Mouse (Mus musculus): ENCODE measurements around the gene Stk10. TPM values are rescaled to one million over a fixed set of nuclear protein-coding genes. Genes with fewer than 3 reads are reported as not detected.

The Stk10 gene
- polyA plus RNA-seq, 1 experiment from 2014 or later = 2.0 TPM

DNA sequence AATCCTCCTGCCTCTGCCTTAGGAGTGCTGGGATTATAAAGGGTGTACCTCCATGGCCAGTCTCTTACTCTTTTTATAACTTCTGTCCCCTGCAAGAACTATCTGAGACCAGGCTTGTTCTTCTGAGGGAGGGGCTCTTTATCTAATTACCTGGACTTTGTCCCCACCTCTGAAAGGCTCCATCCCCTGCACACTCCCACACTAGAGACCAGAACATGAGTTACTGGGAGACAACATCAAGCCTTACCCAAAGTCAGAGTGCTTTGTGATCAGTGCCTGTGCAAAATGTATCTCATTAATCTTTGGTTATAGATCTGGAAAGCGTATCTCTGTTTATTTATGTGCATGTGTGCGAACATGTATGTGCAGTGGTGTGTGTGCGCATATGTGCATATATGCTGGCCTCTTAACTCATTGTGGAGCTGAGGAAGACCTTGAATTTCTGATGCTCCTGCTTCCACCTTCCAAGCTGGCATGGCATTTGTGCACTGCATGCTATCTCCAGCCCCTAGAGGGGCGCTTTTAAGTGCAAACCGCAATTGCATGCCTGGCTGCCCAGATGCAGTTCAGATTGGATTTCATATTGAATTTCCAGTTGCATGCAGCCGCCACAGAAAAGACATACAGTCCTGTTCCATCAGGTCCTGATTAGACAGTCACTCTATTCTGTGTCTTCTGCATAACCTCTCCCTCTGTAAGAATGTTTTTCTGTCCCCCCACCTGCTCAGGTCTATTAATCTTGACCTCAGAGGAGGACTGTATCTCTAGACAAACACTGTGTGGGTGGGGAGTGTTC, 43.1 kb downstream of the Stk10 start:
- Histone ChIP-seq H3K9ac (ENCODE audit: low read length) (no peak overlapping the region), H3K27me3 (ENCODE audit: control insufficient read depth, insufficient read depth, low read length) (no peaks in the 10 kb centered on the region), H3K27ac (replicated peaks; ENCODE audit: low read depth, low read length) (no peak overlapping the region), H3K4me2 (ENCODE audit: low read depth, severe bottlenecking) (no peak overlapping the region), H3K9me3 (ENCODE audit: control insufficient read depth, low read length) (no peaks in the 10 kb centered on the region), H3K4me1 (ENCODE audit: control insufficient read depth, insufficient read depth, low read length) (no peaks in the 10 kb centered on the region), H3K4me3 (ENCODE audit: low read depth, low read length) (no peak overlapping the region), H3K36me3 (ENCODE audit: control insufficient read depth, insufficient read depth, low read length) (no peaks in the 10 kb centered on the region)
- DNase-seq (ENCODE audit: low spot score) (no peak), ATAC-seq (ENCODE audit: insufficient number of reproducible peaks, low FRiP score, low TSS enrichment, low read depth) (no peak)
- 90% methylated on average over 6 of the region's 6 CpGs for WGBS

DNA sequence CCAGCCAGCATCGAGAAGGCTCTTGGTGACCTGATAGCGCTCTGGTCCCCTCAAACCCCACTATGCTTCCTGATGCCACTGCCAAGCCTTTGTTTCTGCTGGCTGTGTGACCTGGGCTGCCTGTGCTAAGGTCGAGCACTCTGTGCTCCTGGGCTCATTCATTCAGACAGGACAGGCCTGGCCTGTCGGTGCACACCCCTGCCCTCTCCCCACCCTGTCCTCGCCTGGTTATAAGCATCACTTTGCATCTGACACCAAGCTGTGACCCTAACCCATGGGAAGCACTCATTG, 43.6 kb downstream of the Stk10 start:
- DNase-seq (ENCODE audit: low spot score) (no peak), ATAC-seq (ENCODE audit: insufficient number of reproducible peaks, low FRiP score, low TSS enrichment, low read depth) (no peak)
- Histone ChIP-seq H3K4me2 (ENCODE audit: low read depth, severe bottlenecking) (no peak overlapping the region), H3K4me1 (ENCODE audit: control insufficient read depth, insufficient read depth, low read length) (no peaks in the 10 kb centered on the region), H3K27ac (replicated peaks; ENCODE audit: low read depth, low read length) (no peak overlapping the region), H3K9me3 (ENCODE audit: control insufficient read depth, low read length) (no peaks in the 10 kb centered on the region), H3K4me3 (ENCODE audit: low read depth, low read length) (no peak overlapping the region), H3K36me3 (ENCODE audit: control insufficient read depth, insufficient read depth, low read length) (no peaks in the 10 kb centered on the region), H3K9ac (ENCODE audit: low read length) (no peak overlapping the region), H3K27me3 (ENCODE audit: control insufficient read depth, insufficient read depth, low read length) (no peaks in the 10 kb centered on the region)
- 67% methylated on average over 5 of the region's 5 CpGs for WGBS

DNA sequence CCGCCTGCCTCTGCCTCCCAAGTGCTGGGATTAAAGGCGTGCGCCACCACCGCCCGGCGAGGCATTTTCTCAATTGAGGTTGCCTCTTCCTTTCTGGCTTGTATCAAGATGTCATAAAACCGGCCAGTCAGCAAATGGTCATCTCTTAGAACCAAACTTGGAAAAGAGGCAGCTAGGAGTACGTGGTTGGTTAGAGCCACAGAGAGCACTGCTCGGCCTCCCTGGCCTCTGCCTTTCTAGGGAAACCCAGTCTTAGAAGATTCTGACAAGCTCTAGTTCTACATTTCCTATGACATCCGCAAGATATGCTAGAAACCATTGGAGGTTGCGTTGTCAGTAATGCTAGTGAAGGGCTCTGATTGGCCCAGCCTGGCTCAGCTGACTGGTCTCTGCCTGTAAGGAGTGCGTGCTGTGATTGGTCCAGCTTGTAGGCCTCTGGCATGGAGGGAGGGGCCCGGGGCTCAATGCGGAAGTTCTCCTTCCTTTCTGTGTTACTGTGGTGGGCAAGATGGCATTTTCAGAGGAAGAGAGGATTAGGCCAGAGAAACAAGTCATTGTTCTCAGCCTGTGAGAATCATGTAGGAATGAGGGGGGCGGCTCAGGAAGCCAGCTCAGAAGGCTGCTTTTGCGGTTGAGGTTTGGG, 47.3 kb downstream of the Stk10 start:
- 84% methylated on average over 16 of the region's 16 CpGs for WGBS
- H3K27ac ChIP-seq (replicated peaks; ENCODE audit: low read depth, low read length) = no peak overlapping the region
- DNase-seq (ENCODE audit: low spot score) = no peak
- H3K4me2 ChIP-seq (ENCODE audit: low read depth, severe bottlenecking) = no peak overlapping the region
- H3K9ac ChIP-seq (ENCODE audit: low read length) = no peak overlapping the region
- no peaks in the 10 kb centered on the region for H3K4me1 ChIP-seq (ENCODE audit: control insufficient read depth, insufficient read depth, low read length)
- no peaks in the 10 kb centered on the region for H3K9me3 ChIP-seq (ENCODE audit: control insufficient read depth, low read length)
- H3K4me3 ChIP-seq (ENCODE audit: low read depth, low read length) = no peak overlapping the region
- H3K36me3 ChIP-seq (ENCODE audit: control insufficient read depth, insufficient read depth, low read length) = no peaks in the 10 kb centered on the region
- H3K27me3 ChIP-seq (ENCODE audit: control insufficient read depth, insufficient read depth, low read length) = no peaks in the 10 kb centered on the region
- no peak for ATAC-seq (ENCODE audit: insufficient number of reproducible peaks, low FRiP score, low TSS enrichment, low read depth)

DNA sequence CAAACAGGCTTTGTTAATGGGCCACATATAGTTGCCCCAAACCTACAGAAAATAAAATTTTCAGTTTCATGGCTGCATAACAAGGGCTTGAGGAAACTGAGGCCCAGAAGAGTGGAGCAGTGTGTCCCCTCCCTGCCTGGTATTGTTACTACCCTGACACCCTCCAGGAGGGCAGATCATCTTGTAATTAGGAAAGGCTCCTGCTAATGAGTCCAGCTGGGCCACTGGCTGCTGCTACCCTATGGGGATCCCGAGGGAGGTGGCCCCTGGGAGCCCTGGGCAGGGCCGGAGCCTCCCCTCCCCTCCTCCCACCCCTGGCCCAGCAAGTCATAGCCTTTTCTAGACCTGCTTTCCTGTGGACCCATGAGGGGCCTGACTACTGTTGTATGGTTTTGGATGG, 47.9 kb downstream of the Stk10 start:
- no peak overlapping the region for H3K27ac ChIP-seq (replicated peaks; ENCODE audit: low read depth, low read length)

DNA sequence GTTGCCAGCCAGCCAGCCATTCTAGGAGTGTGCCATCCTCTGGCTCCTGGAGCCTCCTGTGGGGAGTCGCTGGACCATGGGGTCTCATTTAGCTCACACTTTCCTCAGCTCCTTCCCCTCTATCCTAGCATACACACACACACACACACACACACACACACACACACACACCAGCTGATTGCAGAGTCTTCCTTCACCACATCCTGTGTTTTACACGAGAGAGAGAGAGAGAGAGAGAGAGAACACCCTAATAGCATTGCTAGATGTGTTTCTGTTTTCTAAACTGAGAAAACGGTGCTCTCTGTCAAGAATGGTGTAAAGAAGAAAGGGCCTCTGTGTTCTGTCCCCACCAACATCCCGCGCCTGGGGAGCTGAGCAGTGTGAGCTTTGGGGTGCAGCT, 49.7 kb downstream of the Stk10 start:
- Histone ChIP-seq H3K4me2 (ENCODE audit: low read depth, severe bottlenecking) (no peak overlapping the region), H3K9me3 (ENCODE audit: control insufficient read depth, low read length) (no peaks in the 10 kb centered on the region), H3K4me3 (ENCODE audit: low read depth, low read length) (no peak overlapping the region), H3K27me3 (ENCODE audit: control insufficient read depth, insufficient read depth, low read length) (no peaks in the 10 kb centered on the region), H3K4me1 (ENCODE audit: control insufficient read depth, insufficient read depth, low read length) (peaks cover 2% of the 10 kb centered on the region; the same call in 1 of the 2 replicates), H3K9ac (ENCODE audit: low read length) (no peak overlapping the region), H3K36me3 (ENCODE audit: control insufficient read depth, insufficient read depth, low read length) (no peaks in the 10 kb centered on the region), H3K27ac (replicated peaks; ENCODE audit: low read depth, low read length) (no peak overlapping the region)
- 69% methylated on average over 5 of the region's 5 CpGs for WGBS
- DNase-seq (ENCODE audit: low spot score) = no peak
- ATAC-seq (ENCODE audit: insufficient number of reproducible peaks, low FRiP score, low TSS enrichment, low read depth) = no peak

More for the DNA sequence above, 47.9 kb downstream of the Stk10 start:
- Histone ChIP-seq H3K9me3 (ENCODE audit: control insufficient read depth, low read length) (no peaks in the 10 kb centered on the region), H3K36me3 (ENCODE audit: control insufficient read depth, insufficient read depth, low read length) (no peaks in the 10 kb centered on the region), H3K4me1 (ENCODE audit: control insufficient read depth, insufficient read depth, low read length) (no peaks in the 10 kb centered on the region), H3K4me3 (ENCODE audit: low read depth, low read length) (no peak overlapping the region), H3K27me3 (ENCODE audit: control insufficient read depth, insufficient read depth, low read length) (no peaks in the 10 kb centered on the region), H3K4me2 (ENCODE audit: low read depth, severe bottlenecking) (no peak overlapping the region), H3K9ac (ENCODE audit: low read length) (no peak overlapping the region)
- DNase-seq (ENCODE audit: low spot score) (no peak), ATAC-seq (ENCODE audit: insufficient number of reproducible peaks, low FRiP score, low TSS enrichment, low read depth) (no peak)
- 53% methylated on average over 2 of the region's 2 CpGs for WGBS

DNA sequence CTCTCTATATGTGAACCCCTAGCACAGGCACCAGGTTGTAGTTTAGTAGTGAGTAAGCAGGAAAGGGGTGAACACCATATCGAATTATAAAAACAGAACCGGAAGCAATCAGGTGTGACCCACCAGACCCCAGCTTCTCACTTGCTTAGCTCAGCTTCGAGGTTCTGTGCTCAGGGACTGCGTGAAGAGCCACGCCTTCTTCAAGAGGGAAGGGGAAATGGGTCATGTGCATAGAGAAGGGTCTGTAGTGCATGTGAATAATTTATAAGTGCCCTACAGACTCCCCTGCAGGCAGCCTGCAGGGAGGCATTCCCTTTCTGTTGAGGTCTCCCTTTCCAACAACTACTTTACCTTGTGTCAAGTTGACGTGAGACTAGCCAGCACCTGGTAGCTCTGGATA, 52.9 kb downstream of the Stk10 start:
- Histone ChIP-seq H3K36me3 (ENCODE audit: control insufficient read depth, insufficient read depth, low read length) (no peaks in the 10 kb centered on the region), H3K9ac (ENCODE audit: low read length) (no peak overlapping the region), H3K4me1 (ENCODE audit: control insufficient read depth, insufficient read depth, low read length) (peaks cover 5% of the 10 kb centered on the region; the same call in 1 of the 2 replicates), H3K27me3 (ENCODE audit: control insufficient read depth, insufficient read depth, low read length) (no peaks in the 10 kb centered on the region), H3K9me3 (ENCODE audit: control insufficient read depth, low read length) (no peaks in the 10 kb centered on the region), H3K4me2 (ENCODE audit: low read depth, severe bottlenecking) (no peak overlapping the region), H3K27ac (replicated peaks; ENCODE audit: low read depth, low read length) (no peak overlapping the region), H3K4me3 (ENCODE audit: low read depth, low read length) (no peak overlapping the region)
- 80% methylated on average over 6 of the region's 6 CpGs for WGBS
- ATAC-seq (ENCODE audit: insufficient number of reproducible peaks, low FRiP score, low TSS enrichment, low read depth) (no peak), DNase-seq (ENCODE audit: low spot score) (no peak)

DNA sequence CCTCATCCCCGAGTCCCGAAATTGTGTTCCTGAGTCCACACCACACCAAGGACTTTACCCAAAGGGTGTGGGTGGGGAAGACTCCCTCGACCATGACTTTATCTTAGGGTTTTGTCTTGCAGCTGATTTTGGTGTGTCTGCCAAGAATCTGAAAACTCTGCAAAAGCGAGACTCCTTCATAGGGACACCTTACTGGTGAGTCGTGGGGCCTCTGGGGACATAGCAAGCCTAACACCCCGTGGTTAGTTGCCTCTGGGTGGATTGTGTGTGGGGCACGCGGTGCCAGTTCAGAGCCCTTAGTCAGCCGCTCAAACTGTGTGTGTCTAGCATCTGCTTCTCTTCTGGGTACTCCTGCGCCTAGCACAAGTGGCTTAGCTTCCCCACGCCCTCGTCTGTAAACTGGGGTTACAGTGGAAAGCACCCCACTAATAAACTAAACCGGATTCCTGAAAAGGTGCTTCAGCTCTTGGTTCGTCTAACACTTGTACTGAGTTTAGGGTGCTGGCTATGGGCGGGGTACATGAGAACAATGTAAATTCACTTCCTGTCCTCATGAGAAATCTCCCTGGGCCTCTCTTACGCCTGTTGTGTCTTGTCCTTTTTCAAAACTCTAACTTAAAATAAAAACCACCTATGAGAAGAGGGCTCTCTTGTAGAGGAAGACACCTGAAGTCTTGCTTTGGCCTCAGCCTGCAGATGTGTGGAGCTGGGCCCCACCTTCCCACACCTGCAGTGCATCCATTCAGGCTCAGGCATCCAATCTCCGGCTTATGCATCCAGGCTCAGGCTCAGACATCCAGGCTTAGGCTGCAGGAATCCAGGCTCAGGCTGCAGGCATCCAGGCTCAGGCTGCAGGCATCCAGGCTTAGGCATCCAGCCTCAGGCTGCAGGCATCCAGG, 54.3 kb downstream of the Stk10 start:
- no peak for ATAC-seq (ENCODE audit: insufficient number of reproducible peaks, low FRiP score, low TSS enrichment, low read depth)
- no peaks in the 10 kb centered on the region for H3K9me3 ChIP-seq (ENCODE audit: control insufficient read depth, low read length)
- 71% methylated on average over 17 of the region's 17 CpGs for WGBS
- no peaks in the 10 kb centered on the region for H3K36me3 ChIP-seq (ENCODE audit: control insufficient read depth, insufficient read depth, low read length)
- no peak overlapping the region for H3K4me3 ChIP-seq (ENCODE audit: low read depth, low read length)
- no peak for DNase-seq (ENCODE audit: low spot score)
- H3K27me3 ChIP-seq (ENCODE audit: control insufficient read depth, insufficient read depth, low read length) = no peaks in the 10 kb centered on the region
- no peak overlapping the region for H3K4me2 ChIP-seq (ENCODE audit: low read depth, severe bottlenecking)
- peak overlapping the region; percentile 27; the same call in 1 of the 2 replicates for H3K9ac ChIP-seq (ENCODE audit: low read length)
- H3K27ac ChIP-seq (replicated peaks; ENCODE audit: low read depth, low read length) = peak overlapping the region; percentile 47; the same call in 1 of the 2 replicates
- H3K4me1 ChIP-seq (ENCODE audit: control insufficient read depth, insufficient read depth, low read length) = peaks cover 7% of the 10 kb centered on the region; the same call in 1 of the 2 replicates
